In genomic region chr6:148133536-148133935, GRCm38 (mm10) we compare ENCODE assay signal across 27 mouse cellular contexts.
"Had no signal": no experiment of that assay in that cellular context is flagged by ENCODE, and none has a peak within 500 bp of the region (broad histone marks: within the 10 kb centered on the region; RNA-seq: fewer than 3 reads in every experiment).

No protein-coding gene starts in this region.

- H3K27me3 ChIP-seq: heart, embryonic 12.5 days; intestine, embryonic 15.5 days; limb, embryonic 12.5 days; liver, embryonic 13.5 days; liver, embryonic 15.5 days had no signal

- DNase-seq: gastrocnemius, adult 2 months; gastrocnemius, postnatal 10 days; gastrocnemius, postnatal 25 days; heart, adult 18-20 months; heart, postnatal 10 days; heart, postnatal 4 days; kidney, adult 18-20 months; kidney, adult 8-10 months; kidney, postnatal 10 days; kidney, postnatal 25 days; kidney, postnatal 4 days; liver; liver, embryonic 13.5 days had no signal

- H3K9me3 ChIP-seq: heart, embryonic 10.5 days; heart, embryonic 12.5 days; hindbrain, embryonic 10.5 days; hindbrain, embryonic 13.5 days; hindbrain, embryonic 15.5 days; intestine, embryonic 15.5 days; limb, embryonic 10.5 days; limb, embryonic 12.5 days; liver, embryonic 13.5 days; liver, embryonic 15.5 days had no signal

- H3K27ac ChIP-seq: gastrocnemius, adult 2 months; heart, embryonic 10.5 days; hindbrain, embryonic 10.5 days; hindbrain, embryonic 13.5 days; hindbrain, embryonic 15.5 days; intestine, embryonic 15.5 days; layer of hippocampus, adult 2 months; left cerebral cortex, adult 2 months; limb, embryonic 10.5 days; limb, embryonic 12.5 days; liver, embryonic 13.5 days; liver, embryonic 15.5 days had no signal

- ATAC-seq: inflammation-experienced regulatory T-cells, adult 6 months; intestine, embryonic 15.5 days; intestine, postnatal 0 days had no signal

- H3K4me2 ChIP-seq: heart, embryonic 12.5 days; hindbrain, embryonic 13.5 days; hindbrain, embryonic 15.5 days; intestine, embryonic 15.5 days; limb, embryonic 12.5 days; liver, embryonic 11.5 days; liver, embryonic 13.5 days; liver, embryonic 15.5 days had no signal

- H3K9ac ChIP-seq: heart, embryonic 12.5 days; hindbrain, embryonic 13.5 days; hindbrain, embryonic 15.5 days; intestine, embryonic 15.5 days; limb, embryonic 12.5 days; liver, embryonic 13.5 days; liver, embryonic 15.5 days had no signal

- H3K4me1 ChIP-seq: heart, embryonic 10.5 days; heart, embryonic 12.5 days; intestine, embryonic 15.5 days; limb, embryonic 10.5 days; limb, embryonic 12.5 days; liver, embryonic 13.5 days; liver, embryonic 15.5 days had no signal

- H3K4me3 ChIP-seq: gastrocnemius, adult 2 months; heart, embryonic 10.5 days; heart, embryonic 12.5 days; hindbrain, embryonic 10.5 days; hindbrain, embryonic 13.5 days; hindbrain, embryonic 15.5 days; intestine, embryonic 15.5 days; layer of hippocampus, adult 2 months; left cerebral cortex, adult 2 months; limb, embryonic 10.5 days; limb, embryonic 12.5 days; liver, embryonic 13.5 days; liver, embryonic 15.5 days had no signal

- H3K36me3 ChIP-seq: heart, embryonic 10.5 days; heart, embryonic 12.5 days; hindbrain, embryonic 10.5 days; hindbrain, embryonic 13.5 days; hindbrain, embryonic 15.5 days; intestine, embryonic 15.5 days; limb, embryonic 10.5 days; limb, embryonic 12.5 days; liver, embryonic 13.5 days; liver, embryonic 15.5 days had no signal
